Mouse (Mus musculus) layer of hippocampus, adult 11-12 months (tissue): ENCODE results near the gene Mad2l1bp.

Experiments
- DNase-seq: peaks from one replicate; pipeline ENCODE4 v3.0.0; 2022; ENCODE audit warnings: low spot score

The Mad2l1bp gene

DNA sequence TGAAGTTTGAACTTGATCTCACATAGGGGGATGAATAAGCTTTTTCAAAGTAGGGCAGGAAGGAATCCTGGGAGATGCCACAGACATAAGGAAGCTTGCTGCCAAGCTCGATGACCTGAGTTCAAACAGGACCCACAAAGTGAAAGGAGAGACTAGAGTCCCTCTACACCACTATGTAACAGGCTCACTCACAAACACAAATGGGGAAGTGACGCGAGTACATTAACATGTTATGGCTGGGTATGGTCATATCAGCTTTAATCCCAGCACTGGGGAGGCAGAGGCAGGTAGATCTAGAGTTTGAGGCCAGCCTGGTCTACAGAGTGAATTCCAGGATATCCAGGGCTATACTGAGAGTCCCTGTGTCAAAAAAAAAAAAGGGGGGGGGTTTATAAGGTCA lies 983 bp upstream of the Mad2l1bp start:
- DNase-seq = no peak

GRCm38 (mm10) chr17:46143578-46144423 lies 9.6 kb downstream of the Mad2l1bp start, which contains the start of gene Rsph9:
Gene Rsph9 (minus strand): TSS chr17:46144216.
- peak; percentile 84 for DNase-seq

- DNase-seq = no peak
Observed at GRCm38 (mm10) chr17:46139872-46140271, 13.5 kb downstream of the Mad2l1bp start.

DNA sequence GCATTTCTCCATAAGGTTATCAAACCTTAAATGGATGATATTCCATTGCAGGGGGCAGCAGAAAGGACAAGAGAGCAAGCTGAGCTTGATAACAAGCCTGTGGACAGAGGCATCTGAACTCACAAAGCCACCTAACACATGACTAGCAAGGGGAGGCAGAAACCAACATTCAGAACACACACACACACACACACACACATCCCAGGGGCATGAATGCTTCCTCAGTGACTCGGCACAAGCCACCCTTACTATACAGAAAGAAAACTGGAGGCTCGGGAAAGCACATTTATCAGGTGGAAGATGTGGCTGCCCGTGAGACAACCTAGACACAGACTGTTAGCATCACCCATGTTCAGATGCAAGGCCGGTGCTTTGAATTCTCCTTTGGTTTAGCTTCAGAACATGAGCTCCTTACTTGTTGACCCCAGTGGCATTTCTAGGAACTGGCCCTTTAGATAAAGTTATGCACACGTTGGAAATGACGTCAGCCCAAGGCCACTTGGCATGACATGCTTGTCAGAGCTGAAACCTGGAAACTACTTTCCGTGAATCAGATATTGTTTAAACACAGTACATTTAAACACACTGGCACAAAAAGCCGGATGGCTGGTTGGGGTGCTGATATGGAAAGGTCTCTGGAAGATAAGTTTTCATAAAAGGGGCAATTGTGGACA lies 14.7 kb downstream of the Mad2l1bp start:
- DNase-seq = no peak

DNA sequence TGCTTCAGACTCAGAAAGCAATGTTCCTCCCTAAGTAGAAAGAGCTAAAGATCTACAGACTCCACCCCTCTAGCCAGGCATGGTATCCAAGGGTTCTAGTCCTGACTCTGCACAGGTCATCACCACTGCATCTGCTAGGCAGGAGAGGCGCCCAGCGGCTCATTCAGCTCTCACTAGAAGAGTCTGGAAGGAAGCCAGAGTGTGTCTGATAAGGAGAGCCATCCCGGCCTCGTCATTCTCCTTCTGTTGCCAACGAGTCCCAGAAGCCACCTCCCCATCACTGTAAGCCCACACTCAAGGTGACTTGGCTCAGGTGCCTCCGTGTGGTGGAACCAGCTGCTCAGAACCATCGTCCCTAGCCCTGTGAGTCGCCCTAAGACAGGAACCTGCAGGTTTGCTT lies 20.5 kb downstream of the Mad2l1bp start:
- no peak for DNase-seq

- DNase-seq = peak; percentile 73
Observed at GRCm38 (mm10) chr17:46132058-46132718, 21.2 kb downstream of the Mad2l1bp start.

DNA sequence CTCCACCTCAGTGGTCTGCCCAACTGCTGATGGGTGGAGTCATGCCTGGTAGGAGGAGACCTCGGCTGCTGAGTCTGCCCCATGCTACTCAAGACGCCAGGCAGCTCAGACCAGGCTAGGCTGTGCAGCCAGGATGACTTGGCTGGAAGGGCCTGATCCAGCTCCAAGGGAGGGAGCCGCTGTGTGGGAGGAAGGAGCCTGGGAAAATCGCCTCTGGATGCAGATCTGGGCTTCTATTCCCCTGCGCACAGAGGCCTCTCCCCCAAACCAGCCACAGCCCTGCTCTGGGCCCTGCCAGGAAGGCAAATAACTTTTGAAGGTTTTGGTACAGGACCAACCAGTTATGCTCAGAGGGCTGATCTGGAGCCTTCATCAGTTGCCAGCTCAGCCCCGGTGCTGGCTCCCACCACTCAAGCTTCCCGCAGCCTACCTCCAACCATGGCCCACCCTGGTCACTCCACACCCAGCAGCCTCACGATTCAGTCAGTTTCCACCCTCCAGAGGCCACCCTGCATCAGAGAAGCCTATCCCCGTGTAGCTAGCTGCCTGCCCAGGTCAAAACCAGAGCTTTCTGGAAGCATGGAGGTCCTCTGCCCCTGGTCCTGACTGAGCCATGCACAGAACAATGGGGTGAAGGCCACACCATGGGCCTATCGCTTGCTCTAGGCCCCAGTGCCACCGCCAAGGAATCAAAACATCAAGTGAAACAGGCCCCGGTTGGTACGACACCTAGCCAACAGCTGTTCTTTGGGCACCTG lies 23.4 kb downstream of the Mad2l1bp start:
- DNase-seq = no peak

- DNase-seq = no peak
Observed at GRCm38 (mm10) chr17:46127814-46128493, 25.4 kb downstream of the Mad2l1bp start.

DNA sequence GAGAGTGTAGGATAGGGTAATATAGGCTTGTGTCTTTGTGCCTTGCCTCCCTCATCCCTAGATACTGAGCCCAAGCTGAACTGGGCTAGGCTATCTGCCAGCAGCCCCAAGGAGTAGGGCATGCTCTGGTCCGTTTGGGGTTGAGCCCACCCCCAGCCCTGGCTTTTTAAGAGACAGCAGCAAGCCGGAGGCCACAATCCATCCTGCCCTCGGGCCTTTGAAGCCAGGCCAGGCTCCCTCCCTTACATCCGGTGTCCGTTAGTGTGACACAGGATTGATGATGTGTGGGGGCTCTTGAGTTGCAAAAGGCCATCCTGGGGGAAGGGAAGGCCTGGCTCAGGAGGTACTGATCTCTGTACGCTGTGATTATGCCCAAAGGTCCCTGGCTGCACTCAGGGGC lies 26.7 kb downstream of the Mad2l1bp start:
- DNase-seq = no peak

DNA sequence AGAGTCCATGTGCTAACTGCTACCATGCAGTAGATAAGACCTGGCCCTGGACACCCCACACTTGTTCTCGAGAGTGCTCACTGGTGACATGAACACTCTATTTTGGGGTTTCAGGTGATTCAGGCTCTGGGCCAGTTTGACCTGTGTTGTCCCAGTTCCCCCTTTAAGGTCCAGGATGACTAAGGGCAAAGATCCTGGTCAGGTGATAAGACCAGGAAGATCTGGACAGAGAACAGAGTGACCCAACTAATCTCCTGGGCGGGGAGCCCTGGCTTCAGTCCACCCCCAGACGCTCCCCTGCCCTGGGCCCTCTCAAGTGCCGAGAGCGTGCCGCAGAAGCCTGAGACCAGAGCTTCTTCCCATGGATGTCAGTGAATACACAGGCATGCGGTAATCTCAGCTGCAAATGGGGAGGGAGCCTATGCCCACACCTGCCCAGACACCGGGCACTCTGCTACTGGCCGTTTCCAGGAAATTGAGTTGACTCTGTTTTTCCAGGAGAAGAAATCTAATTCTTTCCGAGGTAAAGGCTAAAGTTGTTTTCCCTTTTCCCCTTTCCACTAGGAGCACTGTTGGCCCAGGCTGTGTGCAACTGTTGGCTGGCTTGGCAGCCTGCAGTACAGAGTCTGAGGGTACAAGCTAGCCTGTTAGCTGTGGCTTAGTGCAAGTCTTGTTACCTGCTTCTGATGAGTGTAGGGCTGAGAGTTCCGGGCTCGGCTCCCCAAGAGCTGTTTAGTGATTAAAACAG lies 29.2 kb downstream of the Mad2l1bp start:
- no peak for DNase-seq

GRCm38 (mm10) chr17:46123285-46123684 lies 30.1 kb downstream of the Mad2l1bp start:
- no peak for DNase-seq

DNA sequence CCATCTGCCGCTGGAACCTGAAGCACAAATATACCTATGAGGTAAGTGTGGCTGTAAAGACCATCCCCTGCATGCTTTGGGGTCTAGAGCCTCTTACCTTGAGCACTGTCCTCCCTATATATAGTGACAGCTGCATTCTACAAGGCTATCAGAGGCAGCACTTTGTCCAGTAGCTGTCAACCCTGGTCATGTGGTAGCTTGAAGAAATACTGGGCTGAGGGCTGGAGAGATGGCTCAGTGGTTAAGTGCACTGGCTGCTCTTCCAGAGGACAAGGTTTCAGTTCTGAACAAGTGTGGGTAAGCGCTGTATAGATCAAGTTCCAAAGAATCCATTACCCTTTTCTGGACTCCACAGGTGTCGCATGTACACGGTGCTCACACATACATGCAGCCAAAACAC lies 30.6 kb downstream of the Mad2l1bp start:
- no peak for DNase-seq

DNA sequence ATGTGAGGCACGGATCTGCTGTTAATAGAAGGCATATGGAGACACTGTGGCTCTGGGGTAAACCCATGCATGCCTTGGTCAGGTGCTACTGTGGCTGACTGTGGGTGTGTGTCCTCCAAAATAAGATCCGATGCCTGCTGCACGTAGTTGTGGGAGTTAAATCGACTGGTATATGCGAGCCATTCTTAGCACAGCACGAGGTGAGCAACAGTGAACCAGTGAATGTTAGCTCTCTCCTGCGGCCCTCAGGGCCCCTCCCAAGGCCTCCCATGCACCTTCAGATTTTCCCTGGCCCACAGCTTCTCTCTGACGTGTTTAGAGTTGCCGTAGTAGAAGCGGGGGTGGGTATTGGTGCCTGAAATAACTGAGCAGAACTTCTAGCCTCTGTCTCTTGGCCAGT lies 33.7 kb downstream of the Mad2l1bp start:
- DNase-seq = no peak

DNA sequence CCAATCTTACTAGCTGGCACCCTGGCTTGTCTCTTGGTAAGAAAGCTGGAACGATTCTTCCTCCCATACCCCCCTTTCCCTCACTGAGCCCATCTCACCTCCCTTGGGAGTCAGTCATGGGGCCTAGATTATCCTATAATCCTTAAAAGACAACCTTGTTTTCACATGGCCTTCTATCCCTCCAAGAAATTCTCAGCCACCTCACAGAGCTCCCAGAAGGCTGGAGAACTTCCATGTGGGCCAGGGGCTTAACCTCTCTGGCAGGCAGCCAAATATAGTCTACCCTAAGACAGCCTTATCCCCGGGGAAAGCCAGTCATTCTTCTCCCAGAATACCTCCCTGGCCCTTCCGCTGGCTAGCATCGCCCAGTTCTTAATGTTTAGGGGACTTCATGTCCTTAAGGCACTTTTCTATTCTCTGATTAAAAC lies 34.9 kb downstream of the Mad2l1bp start:
- DNase-seq = no peak

DNA sequence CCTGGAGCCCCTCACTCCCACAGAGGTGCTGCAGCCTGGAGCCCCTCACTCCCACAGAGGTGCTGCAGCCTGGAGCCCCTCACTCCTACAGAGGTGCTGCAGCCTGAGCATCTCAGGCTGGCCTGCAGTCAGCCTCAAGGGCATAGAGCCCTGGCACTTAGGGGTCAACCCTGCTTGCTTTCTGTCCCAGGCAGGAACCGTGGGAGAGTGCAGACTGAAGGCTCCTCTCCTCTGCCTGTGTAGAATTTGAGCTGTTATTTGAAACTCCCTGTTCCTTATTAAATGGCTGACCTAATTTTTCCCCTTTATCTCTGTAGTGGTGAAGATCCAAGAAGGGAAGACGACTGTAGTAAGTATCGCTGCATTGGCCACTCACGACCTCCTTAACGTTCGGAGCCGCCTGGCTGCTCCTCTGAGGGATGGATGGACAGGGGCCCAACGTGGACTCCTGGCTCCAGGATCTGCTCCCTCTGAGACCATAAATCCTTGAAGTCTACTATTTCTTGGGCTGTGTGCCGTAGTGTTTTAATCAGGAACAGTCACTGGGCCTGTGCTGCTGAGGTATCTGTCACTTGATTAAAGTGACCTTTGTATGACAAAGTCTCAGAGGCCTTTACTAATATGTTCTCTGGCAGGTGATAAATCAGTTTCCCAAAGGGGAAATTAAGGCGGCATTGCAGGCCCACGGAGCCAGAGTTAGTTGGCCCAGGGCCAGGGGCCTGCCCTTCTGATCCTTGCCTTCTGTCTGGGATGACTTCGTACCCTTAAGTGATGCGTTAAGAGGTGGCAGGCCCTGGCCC lies 35.5 kb downstream of the Mad2l1bp start:
- DNase-seq = no peak

- no peak for DNase-seq
Observed at GRCm38 (mm10) chr17:46116881-46117280, 36.5 kb downstream of the Mad2l1bp start.

DNA sequence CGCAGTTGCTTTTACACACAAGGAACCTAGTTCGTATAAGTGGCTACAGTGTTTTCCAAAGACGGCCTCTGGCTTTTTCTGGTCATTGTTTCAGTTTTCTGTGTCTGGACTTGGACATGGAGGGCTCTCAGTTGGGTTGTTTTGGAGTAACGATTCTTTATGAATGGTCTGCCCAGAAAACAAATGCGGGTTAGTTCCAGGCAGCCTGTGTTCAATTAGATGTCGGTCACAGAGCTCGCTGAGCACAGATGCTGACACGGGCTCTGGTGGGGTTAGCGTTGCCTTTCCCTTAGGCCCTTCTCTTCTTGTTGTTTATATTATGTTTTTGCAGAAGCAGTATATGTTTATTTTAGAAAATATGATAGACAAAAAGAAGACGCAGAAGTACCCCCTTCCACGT lies 37.2 kb downstream of the Mad2l1bp start:
- DNase-seq = no peak

DNA sequence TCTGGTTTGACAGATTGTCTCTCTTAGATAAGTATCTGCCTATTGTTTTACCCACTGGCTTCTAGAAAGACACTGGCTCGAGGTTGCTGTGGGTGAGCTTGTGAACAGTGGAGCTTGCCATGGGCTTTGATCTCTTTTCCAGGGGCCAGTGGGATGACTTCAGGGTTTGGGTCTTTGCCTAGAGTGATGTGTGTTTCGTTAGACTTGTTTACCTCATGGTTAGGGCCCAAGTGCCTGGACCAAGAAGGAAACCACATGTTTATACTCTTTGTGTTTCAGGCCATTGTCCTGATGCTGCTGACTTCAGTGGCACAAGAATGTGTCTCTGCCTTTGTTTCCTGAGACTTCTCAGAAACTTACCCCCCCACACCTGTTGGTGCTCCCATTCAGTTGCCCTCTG lies 37.9 kb downstream of the Mad2l1bp start:
- DNase-seq = no peak

DNA sequence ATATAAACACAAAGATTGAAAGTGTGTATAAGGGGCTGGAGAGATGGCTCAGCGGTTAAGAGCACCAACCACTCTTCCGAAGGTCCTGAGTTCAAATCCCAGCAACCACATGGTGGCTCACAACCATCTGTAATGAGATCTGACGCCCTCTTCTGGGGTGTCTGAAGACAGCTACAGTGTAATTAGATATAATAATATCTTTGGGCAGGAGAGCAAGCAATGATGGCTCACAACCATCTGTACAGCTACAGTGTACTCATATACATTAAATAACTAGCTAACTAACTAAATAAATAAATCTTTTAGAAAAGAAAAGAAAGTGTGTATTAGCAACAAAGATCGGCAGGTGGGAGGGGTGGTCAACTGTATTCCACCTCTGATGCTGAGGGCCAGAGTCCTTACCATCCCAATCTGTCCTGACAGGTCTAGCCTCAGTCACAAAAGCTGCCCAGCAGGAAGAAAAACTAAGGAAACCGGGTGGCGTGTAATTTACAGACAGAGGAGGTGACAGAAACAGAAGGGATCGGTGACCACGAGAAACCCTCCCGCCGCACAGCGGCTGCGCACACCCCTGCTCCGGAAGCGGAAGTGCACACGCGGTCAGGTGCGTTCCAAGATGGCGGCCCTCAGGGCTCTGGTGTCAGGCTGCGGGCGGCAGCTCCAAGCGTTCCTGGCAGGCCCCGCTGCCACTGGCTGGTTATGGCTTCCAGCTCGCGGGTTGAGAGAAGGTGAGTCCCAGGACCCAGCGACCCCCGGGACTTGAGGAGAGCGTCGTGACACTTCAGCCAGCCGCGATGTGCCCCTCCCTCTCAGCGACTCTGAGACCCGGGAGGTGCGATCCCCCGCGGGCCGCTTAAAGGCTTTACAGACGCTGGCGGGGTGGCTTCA lies 42.7 kb downstream of the Mad2l1bp start, which contains the start of gene Mrps18a:
Gene Mrps18a, plus strand, starts transcription at position 585 of the 888 bp plus-strand sequence.
- peak; percentile 86 for DNase-seq
